Mouse (Mus musculus) megakaryocyte, embryonic 14.5 days (primary cell): ENCODE data around the gene Gabrr1. TPM values are rescaled to one million over a fixed set of nuclear protein-coding genes. Genes with fewer than 3 reads are reported as not detected.
"Not testable (repeated sequence)": the region's sequence is repeated elsewhere in the genome, so short reads cannot be mapped to it uniquely, and the experiment has no call there.

ENCODE experiments used
- H3K27me3 ChIP-seq: replicated peaks from 2 replicates; pipeline ENCODE3; 2012; ENCODE audit warnings: inconsistent platforms
- H3K36me3 ChIP-seq: replicated peaks from 2 replicates; pipeline ENCODE3; 2012; ENCODE audit warnings: low read length, inconsistent platforms, mixed read lengths
- H3K4me1 ChIP-seq: 2 replicates; pipeline ENCODE4 v1.6.1; 2012; ENCODE audit warnings: inconsistent platforms
- H3K4me3 ChIP-seq: replicated peaks from 2 replicates; pipeline ENCODE3; 2012; ENCODE audit warnings: moderate library complexity, mild to moderate bottlenecking, inconsistent platforms
- H3K9me3 ChIP-seq: 2 replicates; pipeline ENCODE4 v1.6.1; 2012; ENCODE audit warnings: inconsistent platforms
- FLI1 ChIP-seq: IDR thresholded peaks from 2 replicates; pipeline ENCODE4 v1.6.1; 2012; ENCODE audit warnings: low read length, inconsistent platforms, mixed read lengths
- GATA1 ChIP-seq: IDR thresholded peaks from 3 replicates; pipeline ENCODE4 v1.6.1; 2012; ENCODE audit warnings: mixed read lengths, low read length, inconsistent platforms, borderline replicate concordance
- polyA plus RNA-seq: library from polyadenylated mRNA; stranded (reverse); fragments of >175 nt; gene quantifications from 2 replicates; pipeline ENCODE4 v1.2.3, GENCODE M21; 2012; ENCODE audit warnings: low replicate concordance; ENCODE audit not compliant: insufficient read depth

Gene Gabrr1
- not detected in 2 replicates for polyA plus RNA-seq

DNA sequence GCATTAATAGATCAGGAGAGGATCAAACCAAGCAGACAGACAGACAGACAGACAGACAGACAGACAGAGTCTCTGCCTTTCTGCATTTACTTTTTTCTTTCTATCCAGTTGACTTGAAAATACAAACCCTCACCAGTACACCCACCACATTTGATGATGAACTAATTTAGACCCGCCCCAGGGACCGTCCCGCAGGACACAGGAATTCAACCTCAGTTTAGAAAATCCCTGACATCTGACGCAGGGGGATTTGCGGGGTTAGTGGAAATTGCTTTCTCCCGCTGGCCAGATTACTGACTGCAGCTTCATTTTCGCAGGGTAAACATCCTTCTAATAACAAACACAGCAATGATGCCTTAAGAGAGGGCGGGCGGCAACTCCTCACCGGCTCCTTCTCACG, at the start of gene Gabrr1:
Gene Gabrr1, plus strand, starts transcription at position 301 of the 400 bp plus-strand sequence.
- H3K4me1 ChIP-seq: no peaks in the 10 kb centered on the region
- H3K4me3 ChIP-seq: no peak within 1 kb of the TSS
- H3K9me3 ChIP-seq: no peaks in the 10 kb centered on the region
- no peaks in the 10 kb centered on the region for H3K36me3 ChIP-seq
- H3K27me3 ChIP-seq: peaks cover 7% of the 10 kb centered on the region
- TF ChIP-seq FLI1 (no peak), GATA1 (no peak)

DNA sequence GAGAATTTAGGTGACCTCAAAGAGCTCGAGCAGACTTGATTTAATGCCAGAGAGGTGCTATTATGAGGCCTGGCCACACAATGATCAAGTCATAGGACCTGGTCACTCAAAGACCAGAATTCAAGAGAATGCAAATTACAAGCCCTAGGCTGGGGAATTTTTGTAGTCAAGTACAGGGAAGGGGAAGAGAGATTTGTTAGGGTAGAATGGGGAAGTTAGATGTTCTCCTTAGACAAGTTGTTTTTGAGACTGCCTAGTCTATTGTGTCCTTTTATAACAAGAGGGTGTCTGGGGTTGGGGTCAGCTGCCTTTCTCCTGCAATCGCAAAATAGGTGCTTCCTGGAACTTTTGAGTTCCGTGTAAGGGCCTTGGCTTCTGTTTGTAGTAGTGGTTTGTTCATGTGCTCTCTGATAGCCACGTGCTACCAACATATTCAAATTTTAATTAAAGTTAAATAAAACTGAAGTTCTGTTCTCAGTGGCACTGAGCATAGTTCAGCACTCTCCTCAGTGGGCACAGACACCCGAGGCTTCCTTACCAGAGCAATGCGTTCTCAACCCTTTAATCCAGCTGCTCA, 33.1 kb upstream of the Gabrr1 start:
- Histone ChIP-seq H3K4me3 (no peak overlapping the region), H3K27me3 (peaks cover 3% of the 10 kb centered on the region), H3K4me1 (no peaks in the 10 kb centered on the region), H3K36me3 (no peaks in the 10 kb centered on the region), H3K9me3 (peaks cover 32% of the 10 kb centered on the region)
- TF ChIP-seq FLI1 (no peak), GATA1 (no peak)

DNA sequence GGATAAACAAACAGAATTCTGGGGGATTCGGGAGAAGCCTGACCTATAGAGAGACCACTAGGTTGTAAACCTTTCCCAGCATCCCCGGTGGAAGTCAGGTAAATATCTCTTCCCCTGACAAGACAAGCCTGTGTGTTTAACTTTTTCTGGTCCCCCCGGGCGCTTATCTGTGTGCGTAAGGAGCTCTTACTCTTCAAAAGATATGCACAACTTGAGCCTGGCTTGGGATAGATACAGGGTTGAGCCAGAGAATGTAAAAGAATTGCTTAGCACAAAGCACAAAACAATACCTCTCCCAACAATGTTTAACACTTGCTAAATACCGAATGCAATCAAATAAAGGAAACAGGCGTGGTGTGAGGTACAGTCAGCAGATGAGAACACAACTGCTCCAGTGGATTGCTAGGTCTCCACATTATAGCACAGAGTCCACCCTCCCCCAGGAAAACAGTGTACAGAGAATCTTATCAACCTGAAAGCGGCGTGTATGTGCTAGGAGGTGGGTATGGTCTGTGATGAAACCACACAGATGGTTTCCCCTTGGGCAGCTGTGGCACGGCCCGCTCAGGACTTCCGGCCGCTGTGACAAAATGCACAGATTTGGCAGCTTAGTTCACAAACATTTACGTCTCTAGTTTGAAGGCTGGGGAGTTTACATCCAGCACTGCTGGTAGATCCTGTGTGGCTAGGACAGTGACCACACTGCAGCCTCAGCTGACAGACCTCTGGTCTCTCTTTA, 22.4 kb upstream of the Gabrr1 start:
- Histone ChIP-seq H3K27me3 (peaks cover 13% of the 10 kb centered on the region), H3K4me1 (peaks cover 35% of the 10 kb centered on the region), H3K4me3 (no peak overlapping the region), H3K36me3 (no peaks in the 10 kb centered on the region), H3K9me3 (peaks cover 7% of the 10 kb centered on the region)
- TF ChIP-seq GATA1 (no peak), FLI1 (no peak)

DNA sequence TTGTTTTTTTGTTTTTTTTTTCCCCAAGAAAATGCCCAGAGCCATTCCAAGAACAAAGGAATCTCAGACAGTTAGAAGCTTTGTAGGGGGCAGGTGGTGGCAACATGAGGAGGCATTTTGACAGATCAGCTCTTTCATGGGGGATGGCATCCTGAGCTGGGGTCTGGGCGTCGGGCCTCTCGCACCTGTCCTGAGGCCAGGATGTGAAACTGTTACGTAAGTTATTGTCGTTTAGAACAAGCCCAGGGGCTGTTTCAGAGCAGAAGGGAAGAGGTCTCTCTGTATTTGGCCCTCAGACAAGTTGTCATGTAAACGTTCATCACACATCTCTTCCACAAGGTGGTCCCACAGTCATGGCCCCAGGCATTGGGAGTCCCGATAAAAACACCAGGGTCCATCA, 21.5 kb upstream of the Gabrr1 start:
- H3K4me1 ChIP-seq: peaks cover 27% of the 10 kb centered on the region
- H3K4me3 ChIP-seq: no peak overlapping the region
- peaks cover 17% of the 10 kb centered on the region for H3K9me3 ChIP-seq
- no peak for TF ChIP-seq FLI1
- TF ChIP-seq GATA1: no peak
- peaks cover 15% of the 10 kb centered on the region for H3K27me3 ChIP-seq
- H3K36me3 ChIP-seq: no peaks in the 10 kb centered on the region

DNA sequence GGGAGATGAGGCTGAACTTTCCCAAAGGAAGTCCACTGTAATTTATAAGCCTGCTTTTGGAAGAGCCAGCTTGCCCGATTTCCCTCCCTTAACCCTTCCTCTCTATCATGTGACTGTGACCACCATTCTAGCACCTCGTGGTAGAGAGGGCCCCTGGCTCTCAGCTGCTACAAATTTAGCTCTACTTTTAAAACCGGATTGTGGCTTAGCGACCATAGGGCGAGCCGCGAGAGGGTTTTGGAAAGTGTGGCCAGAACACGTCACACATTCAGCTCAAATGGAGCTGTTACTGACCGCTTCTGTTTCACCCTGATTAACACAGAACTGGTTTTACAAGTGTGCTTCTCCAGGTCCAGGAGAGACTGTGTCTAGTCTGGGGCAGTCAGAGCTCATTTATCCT, 21.0 kb upstream of the Gabrr1 start:
- no peak overlapping the region for H3K4me3 ChIP-seq
- peaks cover 21% of the 10 kb centered on the region for H3K4me1 ChIP-seq
- no peak for TF ChIP-seq GATA1
- TF ChIP-seq FLI1: no peak
- H3K9me3 ChIP-seq: peaks cover 22% of the 10 kb centered on the region
- H3K36me3 ChIP-seq: no peaks in the 10 kb centered on the region
- peaks cover 15% of the 10 kb centered on the region for H3K27me3 ChIP-seq

DNA sequence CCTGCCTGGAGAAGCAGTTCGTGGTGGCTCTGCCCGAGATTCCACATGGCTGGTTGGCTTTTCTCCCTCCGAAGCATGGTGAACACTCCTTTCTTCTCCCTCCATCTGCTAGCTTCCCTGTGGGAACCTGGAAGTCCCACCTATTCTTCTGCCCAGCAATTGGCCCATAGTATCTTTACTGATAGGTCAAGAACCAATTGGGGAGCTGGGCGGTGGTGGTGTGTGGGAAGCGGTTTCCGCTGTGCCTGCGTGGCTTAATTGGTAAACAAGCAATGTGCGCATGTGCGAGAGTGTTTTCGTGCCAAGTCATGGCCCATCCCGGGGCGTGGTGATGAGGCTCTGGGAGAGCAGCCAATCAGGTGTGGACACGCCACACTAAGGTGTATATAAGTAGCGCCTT, 19.5 kb upstream of the Gabrr1 start:
- H3K4me3 ChIP-seq, H3K36me3 ChIP-seq: not testable (repeated sequence)
- peaks cover 22% of the 10 kb centered on the region for H3K9me3 ChIP-seq
- peaks cover 16% of the 10 kb centered on the region for H3K4me1 ChIP-seq
- peaks cover 16% of the 10 kb centered on the region for H3K27me3 ChIP-seq

DNA sequence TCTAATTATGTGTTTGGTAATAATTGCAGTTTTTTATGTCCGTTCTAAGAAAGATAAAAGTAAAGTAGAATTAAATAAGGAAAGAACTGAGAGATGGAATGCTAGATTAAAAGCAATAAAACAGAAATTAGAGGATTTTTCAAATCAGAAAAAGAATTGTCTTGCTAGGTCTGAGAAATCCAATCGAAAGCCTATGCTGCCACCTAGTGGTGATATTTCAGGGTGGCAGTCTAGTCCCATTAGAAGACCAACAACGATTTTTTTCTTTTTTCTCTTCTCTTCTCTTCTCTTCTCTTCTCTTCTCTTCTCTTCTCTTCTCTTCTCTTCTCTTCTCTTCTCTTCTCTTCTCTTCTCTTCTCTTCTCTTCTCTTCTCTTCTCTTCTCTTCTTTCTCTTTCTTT, 13.2 kb upstream of the Gabrr1 start:
- peaks cover 10% of the 10 kb centered on the region for H3K27me3 ChIP-seq
- peaks cover 33% of the 10 kb centered on the region for H3K9me3 ChIP-seq
- not testable (repeated sequence) for H3K4me3 ChIP-seq, H3K4me1 ChIP-seq, H3K36me3 ChIP-seq

DNA sequence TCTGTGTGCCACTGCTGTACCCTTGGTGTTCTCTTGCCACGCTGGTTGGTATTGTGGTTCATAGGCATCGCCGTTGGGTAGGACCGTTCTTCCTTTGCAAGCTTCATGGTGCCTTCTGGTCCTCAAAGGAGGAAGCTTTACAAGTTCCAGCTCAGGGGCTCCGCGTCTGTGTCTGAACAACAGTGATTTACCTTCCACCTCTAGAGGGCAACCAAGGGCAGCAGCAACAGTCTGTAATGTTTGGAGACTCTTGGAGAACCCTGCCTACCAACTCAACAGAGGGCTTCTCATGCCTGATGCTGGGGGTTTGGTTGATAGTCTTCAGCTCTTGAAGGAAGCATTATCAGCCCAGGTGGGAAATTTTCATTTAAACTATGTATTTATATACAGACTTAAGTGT, 7.8 kb upstream of the Gabrr1 start:
- Histone ChIP-seq H3K27me3 (peaks cover 5% of the 10 kb centered on the region), H3K36me3 (no peaks in the 10 kb centered on the region), H3K4me3 (no peak overlapping the region), H3K9me3 (peaks cover 15% of the 10 kb centered on the region), H3K4me1 (no peaks in the 10 kb centered on the region)
- TF ChIP-seq GATA1 (no peak), FLI1 (no peak)

DNA sequence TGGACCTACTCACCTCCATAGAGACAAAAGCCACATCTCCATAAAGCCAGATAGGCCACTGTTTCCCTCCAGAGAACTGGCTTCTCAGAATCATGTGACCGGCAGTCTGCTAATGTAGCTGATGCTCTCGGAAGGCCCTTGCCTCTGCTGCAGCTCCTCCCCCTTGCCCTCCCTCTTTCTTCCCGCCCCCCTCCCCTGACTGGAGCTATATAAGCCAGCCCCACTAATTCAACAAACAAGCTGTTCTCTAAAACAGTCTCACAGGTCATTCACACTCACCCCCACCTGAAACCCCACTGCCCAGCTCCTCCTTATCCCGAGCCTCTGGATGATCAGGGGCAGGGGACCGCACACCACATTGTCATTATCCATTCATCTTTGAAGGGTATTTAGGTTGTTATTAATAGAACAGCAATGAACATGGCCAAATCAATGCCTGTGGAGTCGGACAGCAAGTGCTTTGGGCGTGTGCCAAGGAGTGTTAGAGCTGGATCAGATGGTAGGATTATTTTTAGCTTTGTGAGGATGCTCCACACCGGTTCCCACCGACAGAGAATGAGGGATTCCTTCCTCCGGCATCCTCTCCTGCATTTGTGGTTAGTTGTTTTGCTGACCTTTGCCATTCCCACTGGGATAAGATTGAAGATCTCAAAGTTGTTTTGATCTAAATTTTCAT, 6.8 kb upstream of the Gabrr1 start:
- no peak overlapping the region for H3K4me3 ChIP-seq
- H3K9me3 ChIP-seq: peaks cover 12% of the 10 kb centered on the region
- H3K36me3 ChIP-seq: no peaks in the 10 kb centered on the region
- no peak for TF ChIP-seq FLI1
- TF ChIP-seq GATA1: no peak
- peaks cover 3% of the 10 kb centered on the region for H3K27me3 ChIP-seq
- no peaks in the 10 kb centered on the region for H3K4me1 ChIP-seq

DNA sequence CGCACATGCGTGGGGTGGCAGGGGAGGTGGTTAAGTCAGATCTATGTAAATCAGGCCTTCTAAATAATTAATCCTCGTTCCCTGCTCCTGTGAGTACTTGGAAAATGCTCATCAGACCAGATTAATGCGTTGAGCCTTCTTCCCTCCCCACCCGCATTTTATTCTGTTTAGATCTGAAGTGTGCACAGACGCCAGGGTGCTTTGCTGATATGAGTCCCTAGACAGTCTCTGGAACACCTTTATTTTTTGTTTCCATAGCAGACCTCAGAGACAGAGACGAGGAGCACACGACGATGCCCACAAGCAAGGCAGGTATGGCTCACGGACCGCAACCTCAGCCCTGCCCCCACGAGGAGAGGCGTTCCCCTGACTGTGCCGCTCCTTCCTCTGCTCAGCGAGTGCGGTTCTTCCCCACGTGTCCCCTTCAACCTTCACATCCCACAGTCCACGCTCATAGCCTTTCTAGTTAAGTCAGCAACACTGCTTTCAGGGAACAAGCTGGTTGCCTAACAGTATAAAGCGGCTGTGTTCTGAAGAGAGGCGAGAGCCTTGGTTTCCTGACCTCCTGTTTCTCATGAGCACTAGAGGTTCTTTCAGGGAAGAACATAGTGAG, 14.5 kb downstream of the Gabrr1 start:
- H3K27me3 ChIP-seq: peaks cover 45% of the 10 kb centered on the region
- H3K4me1 ChIP-seq: peaks cover 8% of the 10 kb centered on the region; the same call in 1 of the 2 replicates
- H3K9me3 ChIP-seq: peaks cover 10% of the 10 kb centered on the region; the same call in 1 of the 2 replicates
- no peaks in the 10 kb centered on the region for H3K36me3 ChIP-seq
- TF ChIP-seq GATA1: no peak
- peak overlapping the region; percentile 75 for H3K4me3 ChIP-seq
